In genomic region chr9:72110627-72111003, GRCm38 (mm10) we compare ENCODE assay signal across 8 mouse cellular contexts. TPM values are rescaled to one million over a fixed set of nuclear protein-coding genes. Genes with fewer than 3 reads are reported as not detected.
DNase-seq lines count a peak whose midpoint lies in the region; ATAC-seq and TF ChIP-seq lines count a peak whose summit lies in the region.

No protein-coding gene starts in this region.

- no peak; the same call in none of the 2 replicates for ATAC-seq in hindbrain, postnatal 0 days
- ATAC-seq in stomach, embryonic 15.5 days (ENCODE audit: insufficient read depth, low FRiP score, low read depth), result no peak

- H3K9ac ChIP-seq in hindbrain, postnatal 0 days (replicated peaks; ENCODE audit: low read length), result peak overlapping the region; percentile 98
- peak overlapping the region; percentile 76 for H3K9ac ChIP-seq in stomach, embryonic 15.5 days

- no peaks in the 10 kb centered on the region for H3K36me3 ChIP-seq in hindbrain, postnatal 0 days (ENCODE audit: insufficient read depth, low read length)
- peaks cover 31% of the 10 kb centered on the region for H3K36me3 ChIP-seq in limb, embryonic 10.5 days
- H3K36me3 ChIP-seq in midbrain, embryonic 10.5 days, result peaks cover 31% of the 10 kb centered on the region
- 0 out of 2 replicates have a peak, but pooled peaks cover 2% of the 10 kb centered on the region for H3K36me3 ChIP-seq in stomach, embryonic 15.5 days

- H3K4me3 ChIP-seq in hindbrain, postnatal 0 days (ENCODE audit: low read length), result peak overlapping the region; percentile 100
- peak overlapping the region; percentile 98 for H3K4me3 ChIP-seq in limb, embryonic 10.5 days
- H3K4me3 ChIP-seq in midbrain, embryonic 10.5 days, result peak overlapping the region; percentile 98
- H3K4me3 ChIP-seq in stomach, embryonic 15.5 days (replicated peaks), result peak overlapping the region; percentile 98

- TF ChIP-seq CTCF in hindbrain, postnatal 0 days (IDR thresholded peaks at IDR 0.05; ENCODE audit: low read depth), result no peak

- H3K27me3 ChIP-seq in hindbrain, postnatal 0 days (ENCODE audit: insufficient read depth, low read length), result no peaks in the 10 kb centered on the region
- H3K27me3 ChIP-seq in limb, embryonic 10.5 days (ENCODE audit: low read depth, poor library complexity, severe bottlenecking), result no peaks in the 10 kb centered on the region
- H3K27me3 ChIP-seq in midbrain, embryonic 10.5 days (ENCODE audit: low read depth, poor library complexity, severe bottlenecking), result peaks cover 11% of the 10 kb centered on the region
- no peaks in the 10 kb centered on the region for H3K27me3 ChIP-seq in stomach, embryonic 15.5 days (replicated peaks)

- H3K27ac ChIP-seq in hindbrain, postnatal 0 days, result peak overlapping the region; percentile 96
- peak overlapping the region; percentile 100 for H3K27ac ChIP-seq in limb, embryonic 10.5 days
- H3K27ac ChIP-seq in midbrain, embryonic 10.5 days (replicated peaks), result peak overlapping the region; percentile 100
- peak overlapping the region; percentile 97 for H3K27ac ChIP-seq in stomach, embryonic 15.5 days

- H3K9me3 ChIP-seq in hindbrain, postnatal 0 days (ENCODE audit: low read length), result no peaks in the 10 kb centered on the region
- H3K9me3 ChIP-seq in limb, embryonic 10.5 days (replicated peaks), result no peaks in the 10 kb centered on the region
- H3K9me3 ChIP-seq in midbrain, embryonic 10.5 days (replicated peaks), result no peaks in the 10 kb centered on the region
- H3K9me3 ChIP-seq in stomach, embryonic 15.5 days, result no peaks in the 10 kb centered on the region

- no peaks in the 10 kb centered on the region for H3K4me1 ChIP-seq in hindbrain, postnatal 0 days (ENCODE audit: insufficient read depth, low read length)
- peaks cover 20% of the 10 kb centered on the region for H3K4me1 ChIP-seq in limb, embryonic 10.5 days
- peaks cover 29% of the 10 kb centered on the region for H3K4me1 ChIP-seq in midbrain, embryonic 10.5 days
- no peaks in the 10 kb centered on the region for H3K4me1 ChIP-seq in stomach, embryonic 15.5 days

- H3K4me2 ChIP-seq in hindbrain, postnatal 0 days (ENCODE audit: low read depth, low read length), result peak overlapping the region; percentile 77
- peak overlapping the region; percentile 85 for H3K4me2 ChIP-seq in stomach, embryonic 15.5 days

- peak; percentile 39 for DNase-seq in retina, adult 2 months (ENCODE audit: low read depth, low spot score)
- DNase-seq in retina, postnatal 1 day, result no peak
- DNase-seq in cerebellum, adult 9-10 months, result peak; percentile 60
- DNase-seq in forelimb bud, embryonic 11.5 days (ENCODE audit: low read depth, low spot score), result peak; percentile 38
- DNase-seq in hindbrain, postnatal 0 days (ENCODE audit: low spot score), result peak; percentile 61
- DNase-seq in limb, embryonic 10.5 days (ENCODE audit: low spot score), result peak; percentile 69
- DNase-seq in midbrain, embryonic 10.5 days (ENCODE audit: low spot score), result peak; percentile 64

- 0% methylated on average over 18 of the region's 23 CpGs for WGBS in hindbrain, postnatal 0 days
- WGBS in limb, embryonic 10.5 days, result under 1% methylated on average over 20 of the region's 23 CpGs
- WGBS in midbrain, embryonic 10.5 days, result under 1% methylated on average over 23 of the region's 23 CpGs
- 0% methylated on average over 23 of the region's 23 CpGs for WGBS in stomach, embryonic 15.5 days

RNA-seq across cellular contexts. Expression of gene Tcf12, which starts 1.1 kb away (rescaled TPM):
- 96.6 and 155 TPM in 2 replicates for total RNA-seq in hindbrain, postnatal 0 days (2014; rRNA removed)
- 65.5 and 68.3 TPM in 2 replicates for polyA plus RNA-seq in hindbrain, postnatal 0 days (2015; fragmentation: Nextera tagmentation; extraction: Ambion mirVana)
- polyA plus RNA-seq in limb, embryonic 10.5 days (2016; fragmentation: Nextera tagmentation; extraction: Ambion mirVana), result 201 and 216 TPM in 2 replicates
- 165 and 180 TPM in 2 replicates for polyA plus RNA-seq in midbrain, embryonic 10.5 days (2016; fragmentation: Nextera tagmentation; extraction: Ambion mirVana)
- polyA plus RNA-seq in stomach, embryonic 15.5 days (2015; fragmentation: Nextera tagmentation; extraction: Ambion mirVana), result 47.6 and 48.4 TPM in 2 replicates
